Mouse (Mus musculus): ENCODE results near the gene Bnc2.

GRCm38 (mm10) chr4:84359996-84360395 is 315.1 kb downstream of the Bnc2 start:
- TF ChIP-seq POLR2A (IDR thresholded peaks at IDR 0.05; ENCODE audit: low read depth, low read length) (no peak), CTCF (IDR thresholded peaks at IDR 0.05; ENCODE audit: extremely low read depth, insufficient read depth, insufficient read length, insufficient replicate concordance) (no peak)
